Mouse (Mus musculus): ENCODE measurements around the gene Metap1. TPM values are rescaled to one million over a fixed set of nuclear protein-coding genes. Genes with fewer than 3 reads are reported as not detected.

Metap1 gene
- polyA plus RNA-seq, 1 experiment from 2014 or later = 33.1 TPM

- WGBS (ENCODE audit: insufficient replicate concordance) = 4% methylated on average over 9 of the region's 9 CpGs
- ATAC-seq = no peak
These were observed 47.1 kb downstream of the Metap1 start for GRCm38 (mm10) chr3:138442203-138442602.

GRCm38 (mm10) chr3:138438716-138439115, 50.6 kb downstream of the Metap1 start:
- WGBS (ENCODE audit: insufficient replicate concordance) = 70% methylated on average over 3 of the region's 3 CpGs
- no peak overlapping the region for H3K4me2 ChIP-seq
- H3K4me3 ChIP-seq = no peak overlapping the region
- no peak overlapping the region for H3K27ac ChIP-seq
- H3K27me3 ChIP-seq (replicated peaks) = no peaks in the 10 kb centered on the region
- H3K9me3 ChIP-seq (replicated peaks) = 0 out of 2 replicates have a peak, but pooled peaks cover 3% of the 10 kb centered on the region
- no peak overlapping the region for H3K9ac ChIP-seq
- peaks cover 9% of the 10 kb centered on the region for H3K4me1 ChIP-seq
- no peaks in the 10 kb centered on the region for H3K36me3 ChIP-seq
- ATAC-seq = no peak

More at GRCm38 (mm10) chr3:138442203-138442602, 47.1 kb downstream of the Metap1 start:
- H3K9ac ChIP-seq = peak overlapping the region; percentile 86
- H3K27me3 ChIP-seq (replicated peaks) = no peaks in the 10 kb centered on the region
- H3K36me3 ChIP-seq = peaks cover 24% of the 10 kb centered on the region
- H3K9me3 ChIP-seq (replicated peaks) = no peaks in the 10 kb centered on the region
- H3K27ac ChIP-seq = peak overlapping the region; percentile 68
- H3K4me2 ChIP-seq = peak overlapping the region; percentile 95
- H3K4me1 ChIP-seq = peaks cover 15% of the 10 kb centered on the region
- peak overlapping the region; percentile 88 for H3K4me3 ChIP-seq

DNA sequence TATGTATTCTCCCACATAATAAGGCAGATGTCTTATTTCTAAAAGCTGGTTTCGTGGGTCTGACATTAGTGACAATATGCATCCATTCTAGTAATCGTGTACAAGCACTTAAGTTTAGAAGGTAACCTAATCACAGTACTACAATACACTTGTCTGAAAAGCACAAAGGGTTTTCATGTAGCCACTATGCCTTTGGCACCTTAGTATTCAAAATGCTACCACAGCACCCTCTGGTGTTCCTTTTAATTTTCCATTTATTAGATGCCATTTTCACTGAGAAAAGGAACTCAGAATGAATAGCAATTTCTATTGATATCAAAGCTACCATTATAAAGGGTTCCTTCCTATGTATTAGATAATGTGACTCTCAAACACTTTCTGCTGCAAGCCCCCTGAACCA, 57.5 kb downstream of the Metap1 start:
- ATAC-seq = no peak
- H3K27me3 ChIP-seq (replicated peaks) = no peaks in the 10 kb centered on the region
- H3K4me1 ChIP-seq = no peaks in the 10 kb centered on the region
- no peak overlapping the region for H3K27ac ChIP-seq
- H3K4me2 ChIP-seq = no peak overlapping the region
- no peaks in the 10 kb centered on the region for H3K36me3 ChIP-seq
- no peak overlapping the region for H3K4me3 ChIP-seq
- 50% methylated on average over 2 of the region's 2 CpGs for WGBS (ENCODE audit: insufficient replicate concordance)
- 0 out of 2 replicates have a peak, but pooled peaks cover 3% of the 10 kb centered on the region for H3K9me3 ChIP-seq (replicated peaks)
- no peak overlapping the region for H3K9ac ChIP-seq

- Histone ChIP-seq H3K4me3 (no peak overlapping the region), H3K4me2 (no peak overlapping the region), H3K4me1 (no peaks in the 10 kb centered on the region), H3K9ac (no peak overlapping the region), H3K36me3 (no peaks in the 10 kb centered on the region), H3K27ac (no peak overlapping the region), H3K27me3 (replicated peaks) (no peaks in the 10 kb centered on the region), H3K9me3 (replicated peaks) (no peaks in the 10 kb centered on the region)
- no peak for ATAC-seq
- WGBS (ENCODE audit: insufficient replicate concordance) = 68% methylated on average over 6 of the region's 6 CpGs
These were observed 58.8 kb downstream of the Metap1 start for GRCm38 (mm10) chr3:138430360-138430976.

GRCm38 (mm10) chr3:138424247-138424646, 65.1 kb downstream of the Metap1 start:
- WGBS (ENCODE audit: insufficient replicate concordance) = 55% methylated on average over 4 of the region's 4 CpGs
- no peaks in the 10 kb centered on the region for H3K4me1 ChIP-seq
- no peak for ATAC-seq

GRCm38 (mm10) chr3:138423664-138424063, 65.7 kb downstream of the Metap1 start:
- H3K27me3 ChIP-seq (replicated peaks) = no peaks in the 10 kb centered on the region
- no peak for ATAC-seq
- no peaks in the 10 kb centered on the region for H3K36me3 ChIP-seq
- 26% methylated on average over 2 of the region's 2 CpGs for WGBS (ENCODE audit: insufficient replicate concordance)
- no peaks in the 10 kb centered on the region for H3K4me1 ChIP-seq
- H3K9me3 ChIP-seq (replicated peaks) = no peaks in the 10 kb centered on the region
- no peak overlapping the region for H3K4me3 ChIP-seq
- no peak overlapping the region for H3K9ac ChIP-seq
- no peak overlapping the region for H3K27ac ChIP-seq
- no peak overlapping the region for H3K4me2 ChIP-seq

More at GRCm38 (mm10) chr3:138424247-138424646, 65.1 kb downstream of the Metap1 start:
- no peak overlapping the region for H3K9ac ChIP-seq
- H3K27me3 ChIP-seq (replicated peaks) = no peaks in the 10 kb centered on the region
- no peaks in the 10 kb centered on the region for H3K36me3 ChIP-seq
- no peak overlapping the region for H3K4me3 ChIP-seq
- H3K4me2 ChIP-seq = no peak overlapping the region
- no peak overlapping the region for H3K27ac ChIP-seq
- no peaks in the 10 kb centered on the region for H3K9me3 ChIP-seq (replicated peaks)

DNA sequence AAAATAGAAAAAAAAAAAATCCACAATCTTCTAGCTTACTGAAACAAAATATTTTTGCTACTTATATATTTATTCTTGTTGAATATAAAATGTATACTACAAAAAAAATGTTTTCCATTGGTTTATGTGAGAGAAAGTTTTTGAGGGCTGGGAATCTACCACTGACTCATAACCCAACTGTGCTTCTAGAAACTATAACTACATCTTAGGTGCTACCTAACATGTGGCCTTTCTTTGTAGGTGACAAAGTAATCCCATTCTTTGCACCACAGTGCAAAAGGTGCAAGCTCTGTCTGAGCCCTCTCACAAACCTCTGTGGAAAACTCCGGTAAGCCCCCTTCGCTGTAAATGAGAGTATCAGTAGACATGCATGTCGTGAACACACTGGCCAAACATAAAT, 68.9 kb downstream of the Metap1 start:
- H3K27me3 ChIP-seq (replicated peaks) = no peaks in the 10 kb centered on the region
- 83% methylated on average over 3 of the region's 3 CpGs for WGBS (ENCODE audit: insufficient replicate concordance)
- H3K4me1 ChIP-seq = no peaks in the 10 kb centered on the region
- H3K27ac ChIP-seq = no peak overlapping the region
- ATAC-seq = no peak
- H3K9me3 ChIP-seq (replicated peaks) = no peaks in the 10 kb centered on the region
- H3K4me2 ChIP-seq = no peak overlapping the region
- no peaks in the 10 kb centered on the region for H3K36me3 ChIP-seq
- H3K9ac ChIP-seq = no peak overlapping the region
- H3K4me3 ChIP-seq = no peak overlapping the region

- Histone ChIP-seq H3K9me3 (replicated peaks) (no peaks in the 10 kb centered on the region), H3K27me3 (replicated peaks) (no peaks in the 10 kb centered on the region), H3K9ac (no peak overlapping the region), H3K4me1 (no peaks in the 10 kb centered on the region), H3K36me3 (no peaks in the 10 kb centered on the region), H3K4me3 (no peak overlapping the region), H3K4me2 (no peak overlapping the region), H3K27ac (no peak overlapping the region)
- no peak for ATAC-seq
- WGBS (ENCODE audit: insufficient replicate concordance) = 52% methylated on average over 6 of the region's 6 CpGs
These were observed 69.9 kb downstream of the Metap1 start for GRCm38 (mm10) chr3:138419369-138419768.

DNA sequence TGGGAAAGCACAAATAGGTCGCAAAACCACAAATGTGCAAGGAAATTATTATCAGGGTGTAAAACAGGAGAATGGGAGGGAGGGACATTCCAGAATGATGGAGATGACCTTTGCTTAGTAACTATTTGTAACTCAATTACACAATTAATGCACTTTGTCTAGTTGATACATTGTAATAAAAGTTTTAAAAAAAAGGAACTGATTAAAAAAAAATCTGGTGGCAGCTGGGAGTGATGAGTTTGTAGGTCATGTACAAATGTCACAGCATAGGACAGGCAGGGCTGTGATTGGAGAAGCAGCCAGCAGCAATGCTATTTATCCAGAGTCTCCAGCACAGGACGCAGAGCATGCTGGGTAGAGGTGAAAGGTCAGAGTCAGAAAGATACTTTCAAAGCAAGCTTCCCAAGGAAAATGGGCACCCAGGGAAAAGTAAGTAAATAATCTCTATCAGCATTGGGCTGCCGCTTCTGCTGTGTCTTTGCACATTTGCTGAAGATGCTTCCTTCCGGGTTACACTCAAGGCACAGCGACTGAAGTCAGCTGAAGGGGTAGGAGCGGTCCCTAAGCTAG, 74.1 kb downstream of the Metap1 start, which contains the start of gene Adh4:
Adh4 (plus strand) TSS at position 346 of the 570 bp plus-strand sequence.
- Histone ChIP-seq H3K9ac (no peak within 1 kb of the TSS), H3K4me3 (no peak within 1 kb of the TSS), H3K36me3 (no peaks in the 10 kb centered on the region), H3K27me3 (replicated peaks) (no peaks in the 10 kb centered on the region), H3K9me3 (replicated peaks) (no peaks in the 10 kb centered on the region), H3K27ac (no peak within 1 kb of the TSS), H3K4me2 (no peak within 1 kb of the TSS), H3K4me1 (no peaks in the 10 kb centered on the region)
- 62% methylated on average over 6 of the region's 6 CpGs for WGBS (ENCODE audit: insufficient replicate concordance)
- ATAC-seq = no peak

GRCm38 (mm10) chr3:138410211-138410610, 79.1 kb downstream of the Metap1 start:
- WGBS (ENCODE audit: insufficient replicate concordance) = 67% methylated on average over 3 of the region's 3 CpGs
- no peak for ATAC-seq

GRCm38 (mm10) chr3:138409585-138409984, 79.7 kb downstream of the Metap1 start:
- 71% methylated on average over 1 of the region's 1 CpGs for WGBS (ENCODE audit: insufficient replicate concordance)
- no peak for ATAC-seq
- Histone ChIP-seq H3K4me2 (no peak overlapping the region), H3K4me1 (no peaks in the 10 kb centered on the region), H3K36me3 (no peaks in the 10 kb centered on the region), H3K27me3 (replicated peaks) (no peaks in the 10 kb centered on the region), H3K9ac (no peak overlapping the region), H3K9me3 (replicated peaks) (no peaks in the 10 kb centered on the region), H3K4me3 (no peak overlapping the region), H3K27ac (no peak overlapping the region)

More at GRCm38 (mm10) chr3:138410211-138410610, 79.1 kb downstream of the Metap1 start:
- Histone ChIP-seq H3K9ac (no peak overlapping the region), H3K9me3 (replicated peaks) (no peaks in the 10 kb centered on the region), H3K4me3 (no peak overlapping the region), H3K4me2 (no peak overlapping the region), H3K36me3 (no peaks in the 10 kb centered on the region), H3K27ac (no peak overlapping the region), H3K27me3 (replicated peaks) (no peaks in the 10 kb centered on the region), H3K4me1 (no peaks in the 10 kb centered on the region)
